Mouse (Mus musculus): Measurements from ENCODE around the gene Mief2. TPM values are rescaled to one million over a fixed set of nuclear protein-coding genes. Genes with fewer than 3 reads are reported as not detected.

The Mief2 gene
- polyA plus RNA-seq, 1 experiment from 2014 or later: 12.9 TPM

DNA sequence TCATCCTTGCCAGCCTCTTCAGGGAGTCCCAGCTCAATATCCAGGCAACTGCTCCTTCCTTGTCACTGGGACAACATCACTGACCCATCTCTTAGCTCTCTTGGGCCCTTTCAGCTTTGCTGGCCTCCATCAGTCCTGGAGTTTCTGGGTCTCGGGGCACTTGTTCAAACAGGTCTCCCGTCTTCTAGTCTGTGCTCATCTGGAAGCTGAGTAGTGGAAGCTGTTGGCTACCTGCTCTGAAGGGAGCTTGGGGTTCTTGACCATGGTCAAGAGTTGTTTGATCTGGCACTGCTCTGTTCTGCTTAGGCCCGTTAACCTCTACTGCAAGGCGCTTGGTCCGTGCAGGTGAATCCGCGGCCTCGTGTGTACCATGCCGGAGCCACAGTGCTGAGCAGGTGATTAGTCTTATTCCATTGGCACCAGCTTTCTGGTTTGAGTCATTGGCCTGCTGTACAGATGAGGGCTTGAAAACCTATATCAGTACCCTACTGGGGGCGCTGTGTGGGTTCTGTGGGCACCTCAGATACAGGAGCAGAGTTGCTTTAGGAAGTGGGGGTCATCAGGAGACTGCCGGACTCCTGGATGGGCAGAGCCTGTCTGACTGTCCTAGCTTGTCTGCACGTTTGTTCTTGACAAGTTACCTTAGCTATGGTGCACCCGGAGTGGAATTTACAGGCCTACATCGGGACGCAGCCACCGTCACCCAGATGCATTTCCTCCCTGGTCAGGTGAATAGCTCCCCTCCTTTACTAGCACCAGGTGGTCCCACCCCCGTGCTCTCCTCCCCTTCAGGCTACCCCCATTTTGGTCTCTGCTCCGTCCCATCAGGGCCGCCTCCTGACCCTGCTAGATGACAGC lies 23.9 kb upstream of the Mief2 start:
- 91% methylated on average over 19 of the region's 19 CpGs for WGBS
- Histone ChIP-seq H3K4me2 (replicated peaks; ENCODE audit: low read depth, low read length) (no peak overlapping the region), H3K4me1 (ENCODE audit: control insufficient read depth, insufficient read depth, low read length) (peaks cover 17% of the 10 kb centered on the region), H3K27me3 (ENCODE audit: control insufficient read depth, insufficient read depth, low read length) (no peaks in the 10 kb centered on the region), H3K36me3 (ENCODE audit: control insufficient read depth, insufficient read depth, low read length) (peaks cover 58% of the 10 kb centered on the region), H3K4me3 (ENCODE audit: low read depth, low read length) (no peak overlapping the region), H3K9me3 (ENCODE audit: control insufficient read depth, low read depth, low read length) (no peaks in the 10 kb centered on the region), H3K9ac (replicated peaks; ENCODE audit: low read depth, low read length) (no peak overlapping the region), H3K27ac (ENCODE audit: low read length) (no peak overlapping the region)
- ATAC-seq (ENCODE audit: insufficient number of reproducible peaks, insufficient read depth, low FRiP score, low read depth): no peak

DNA sequence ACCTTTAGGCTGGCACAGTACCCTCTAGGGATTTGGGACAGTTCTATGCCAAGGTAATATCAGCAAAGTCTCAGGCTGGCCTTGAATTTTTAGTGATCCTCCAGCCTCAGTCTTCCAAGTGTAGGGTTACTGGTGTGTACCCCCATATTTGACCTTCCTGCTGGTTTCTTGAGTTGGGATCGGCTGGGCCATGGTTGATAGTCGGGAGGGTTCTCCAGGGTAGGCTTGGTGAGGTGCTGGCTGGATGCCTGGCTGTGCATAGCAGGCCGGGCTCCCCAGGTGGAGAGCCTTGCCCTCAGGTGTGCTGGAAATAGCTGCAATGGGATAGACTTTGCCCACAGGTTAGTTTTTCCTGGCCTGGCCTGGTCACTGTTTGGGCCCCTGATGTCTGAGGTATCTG lies 22.9 kb upstream of the Mief2 start:
- Histone ChIP-seq H3K27ac (ENCODE audit: low read length) (no peak overlapping the region), H3K4me1 (ENCODE audit: control insufficient read depth, insufficient read depth, low read length) (peaks cover 16% of the 10 kb centered on the region), H3K4me3 (ENCODE audit: low read depth, low read length) (no peak overlapping the region), H3K36me3 (ENCODE audit: control insufficient read depth, insufficient read depth, low read length) (peaks cover 68% of the 10 kb centered on the region), H3K9me3 (ENCODE audit: control insufficient read depth, low read depth, low read length) (no peaks in the 10 kb centered on the region), H3K9ac (replicated peaks; ENCODE audit: low read depth, low read length) (no peak overlapping the region), H3K27me3 (ENCODE audit: control insufficient read depth, insufficient read depth, low read length) (no peaks in the 10 kb centered on the region), H3K4me2 (replicated peaks; ENCODE audit: low read depth, low read length) (no peak overlapping the region)
- ATAC-seq (ENCODE audit: insufficient number of reproducible peaks, insufficient read depth, low FRiP score, low read depth): no peak
- WGBS: 92% methylated on average over 3 of the region's 3 CpGs

DNA sequence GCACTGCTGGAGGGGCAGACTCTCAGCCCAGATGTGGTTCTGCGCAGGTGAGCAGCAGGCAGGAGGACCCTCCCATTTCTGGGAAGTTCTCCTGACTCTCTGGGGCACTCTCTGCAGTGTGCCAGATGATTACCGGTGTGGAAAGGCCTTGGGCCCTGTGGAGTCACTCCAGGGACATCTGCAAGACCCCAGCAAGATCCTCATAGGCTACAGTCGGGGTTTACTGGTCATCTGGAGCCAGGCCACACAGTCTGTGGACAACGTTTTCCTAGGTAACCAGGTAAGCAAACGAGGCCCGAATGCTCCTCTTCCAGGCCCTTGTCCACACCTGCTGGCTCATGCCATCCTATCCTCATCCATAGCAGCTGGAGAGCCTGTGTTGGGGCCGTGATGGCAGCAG lies 22.1 kb upstream of the Mief2 start:
- no peak for ATAC-seq (ENCODE audit: insufficient number of reproducible peaks, insufficient read depth, low FRiP score, low read depth)

DNA sequence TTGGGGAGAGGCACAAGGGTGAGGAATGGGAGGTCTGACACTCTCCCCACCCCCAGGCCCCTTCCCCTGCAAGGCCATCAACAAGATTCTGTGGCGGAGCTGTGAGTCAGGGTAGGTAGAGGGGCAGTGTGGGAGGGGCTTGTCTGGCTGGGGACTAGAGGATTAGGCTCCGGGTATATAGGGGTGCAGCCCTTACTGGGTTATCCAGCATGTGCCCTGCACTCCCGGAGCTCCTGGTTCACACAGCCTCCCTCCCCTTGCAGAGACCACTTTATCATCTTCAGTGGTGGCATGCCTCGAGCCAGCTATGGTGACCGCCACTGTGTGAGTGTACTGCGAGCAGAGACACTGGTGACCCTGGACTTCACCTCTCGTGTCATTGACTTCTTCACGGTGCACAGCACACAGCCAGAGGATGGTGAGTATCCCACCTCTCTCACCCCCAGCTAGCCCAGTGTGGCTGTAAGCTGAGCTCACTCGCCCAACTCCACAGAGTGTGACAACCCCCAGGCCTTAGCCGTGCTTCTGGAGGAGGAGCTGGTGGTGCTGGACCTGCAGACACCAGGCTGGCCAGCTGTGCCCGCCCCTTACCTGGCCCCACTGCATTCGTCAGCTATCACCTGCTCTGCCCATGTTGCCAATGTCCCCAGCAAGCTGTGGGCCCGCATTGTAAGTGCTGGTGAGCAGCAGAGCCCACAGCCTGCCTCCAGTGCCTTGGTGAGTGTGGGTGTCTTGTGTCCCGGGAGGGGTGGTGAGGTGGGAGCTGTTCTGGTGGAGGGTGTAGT lies 21.3 kb upstream of the Mief2 start:
- H3K4me1 ChIP-seq (ENCODE audit: control insufficient read depth, insufficient read depth, low read length): peaks cover 1% of the 10 kb centered on the region
- H3K27ac ChIP-seq (ENCODE audit: low read length): no peak overlapping the region
- no peaks in the 10 kb centered on the region for H3K27me3 ChIP-seq (ENCODE audit: control insufficient read depth, insufficient read depth, low read length)
- ATAC-seq (ENCODE audit: insufficient number of reproducible peaks, insufficient read depth, low FRiP score, low read depth): no peak
- H3K9me3 ChIP-seq (ENCODE audit: control insufficient read depth, low read depth, low read length): no peaks in the 10 kb centered on the region
- 82% methylated on average over 14 of the region's 14 CpGs for WGBS
- peaks cover 83% of the 10 kb centered on the region for H3K36me3 ChIP-seq (ENCODE audit: control insufficient read depth, insufficient read depth, low read length)
- H3K4me2 ChIP-seq (replicated peaks; ENCODE audit: low read depth, low read length): no peak overlapping the region
- H3K9ac ChIP-seq (replicated peaks; ENCODE audit: low read depth, low read length): no peak overlapping the region
- no peak overlapping the region for H3K4me3 ChIP-seq (ENCODE audit: low read depth, low read length)

More for the DNA sequence above, 22.1 kb upstream of the Mief2 start:
- H3K9ac ChIP-seq (replicated peaks; ENCODE audit: low read depth, low read length): no peak overlapping the region
- peaks cover 75% of the 10 kb centered on the region for H3K36me3 ChIP-seq (ENCODE audit: control insufficient read depth, insufficient read depth, low read length)
- H3K27ac ChIP-seq (ENCODE audit: low read length): no peak overlapping the region
- WGBS: 90% methylated on average over 7 of the region's 7 CpGs
- H3K9me3 ChIP-seq (ENCODE audit: control insufficient read depth, low read depth, low read length): no peaks in the 10 kb centered on the region
- H3K4me1 ChIP-seq (ENCODE audit: control insufficient read depth, insufficient read depth, low read length): peaks cover 7% of the 10 kb centered on the region
- no peak overlapping the region for H3K4me2 ChIP-seq (replicated peaks; ENCODE audit: low read depth, low read length)
- H3K4me3 ChIP-seq (ENCODE audit: low read depth, low read length): no peak overlapping the region
- H3K27me3 ChIP-seq (ENCODE audit: control insufficient read depth, insufficient read depth, low read length): no peaks in the 10 kb centered on the region

DNA sequence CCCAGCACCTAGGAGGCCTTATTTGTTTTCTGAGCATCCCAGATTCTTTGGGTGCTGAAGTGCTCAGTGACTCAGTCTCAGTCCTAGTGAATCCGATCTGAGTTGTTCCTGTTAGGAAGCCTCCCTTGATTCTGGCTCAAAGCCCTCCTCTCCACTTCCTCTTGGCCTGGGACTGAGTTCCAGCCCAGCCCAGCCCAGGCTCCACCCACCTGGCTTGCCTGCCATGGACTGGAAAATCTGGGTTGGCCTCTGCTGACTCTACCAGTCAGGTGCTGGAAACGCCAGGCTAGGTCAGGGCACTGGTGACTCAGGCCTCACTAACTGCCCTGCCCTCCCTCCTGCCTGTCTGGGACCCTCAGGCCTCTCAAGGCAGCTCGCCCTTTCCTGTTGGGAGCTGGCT lies 20.5 kb upstream of the Mief2 start:
- Histone ChIP-seq H3K9me3 (ENCODE audit: control insufficient read depth, low read depth, low read length) (no peaks in the 10 kb centered on the region), H3K4me2 (replicated peaks; ENCODE audit: low read depth, low read length) (no peak overlapping the region), H3K9ac (replicated peaks; ENCODE audit: low read depth, low read length) (no peak overlapping the region), H3K27me3 (ENCODE audit: control insufficient read depth, insufficient read depth, low read length) (no peaks in the 10 kb centered on the region), H3K27ac (ENCODE audit: low read length) (no peak overlapping the region), H3K4me1 (ENCODE audit: control insufficient read depth, insufficient read depth, low read length) (no peaks in the 10 kb centered on the region; the same call in 1 of the 2 replicates), H3K4me3 (ENCODE audit: low read depth, low read length) (no peak overlapping the region), H3K36me3 (ENCODE audit: control insufficient read depth, insufficient read depth, low read length) (peaks cover 86% of the 10 kb centered on the region)
- 80% methylated on average over 3 of the region's 3 CpGs for WGBS
- ATAC-seq (ENCODE audit: insufficient number of reproducible peaks, insufficient read depth, low FRiP score, low read depth): no peak

DNA sequence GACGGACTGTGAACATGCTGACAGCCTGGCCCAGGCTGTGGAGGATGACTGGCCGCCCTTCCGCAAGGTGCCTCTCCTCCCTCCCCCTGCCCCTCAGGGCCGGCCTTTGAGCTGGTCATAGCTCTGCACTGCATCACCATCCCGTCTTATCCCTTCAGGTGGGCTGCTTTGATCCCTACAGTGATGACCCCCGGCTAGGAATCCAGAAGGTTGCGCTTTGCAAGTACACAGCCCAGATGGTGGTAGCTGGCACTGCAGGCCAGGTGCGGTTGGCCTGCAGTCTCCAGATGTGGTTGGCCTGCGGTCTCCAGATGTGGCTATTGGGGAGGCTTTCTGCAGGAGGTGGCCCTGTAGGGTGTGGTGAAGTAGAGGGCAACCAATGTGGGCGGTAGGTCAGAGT lies 19.6 kb upstream of the Mief2 start:
- H3K4me3 ChIP-seq (ENCODE audit: low read depth, low read length): no peak overlapping the region
- WGBS: 89% methylated on average over 10 of the region's 10 CpGs
- peaks cover 93% of the 10 kb centered on the region for H3K36me3 ChIP-seq (ENCODE audit: control insufficient read depth, insufficient read depth, low read length)
- no peaks in the 10 kb centered on the region for H3K27me3 ChIP-seq (ENCODE audit: control insufficient read depth, insufficient read depth, low read length)
- H3K9ac ChIP-seq (replicated peaks; ENCODE audit: low read depth, low read length): no peak overlapping the region
- no peaks in the 10 kb centered on the region for H3K9me3 ChIP-seq (ENCODE audit: control insufficient read depth, low read depth, low read length)
- no peak overlapping the region for H3K4me2 ChIP-seq (replicated peaks; ENCODE audit: low read depth, low read length)
- ATAC-seq (ENCODE audit: insufficient number of reproducible peaks, insufficient read depth, low FRiP score, low read depth): no peak
- no peak overlapping the region for H3K27ac ChIP-seq (ENCODE audit: low read length)
- H3K4me1 ChIP-seq (ENCODE audit: control insufficient read depth, insufficient read depth, low read length): no peaks in the 10 kb centered on the region

DNA sequence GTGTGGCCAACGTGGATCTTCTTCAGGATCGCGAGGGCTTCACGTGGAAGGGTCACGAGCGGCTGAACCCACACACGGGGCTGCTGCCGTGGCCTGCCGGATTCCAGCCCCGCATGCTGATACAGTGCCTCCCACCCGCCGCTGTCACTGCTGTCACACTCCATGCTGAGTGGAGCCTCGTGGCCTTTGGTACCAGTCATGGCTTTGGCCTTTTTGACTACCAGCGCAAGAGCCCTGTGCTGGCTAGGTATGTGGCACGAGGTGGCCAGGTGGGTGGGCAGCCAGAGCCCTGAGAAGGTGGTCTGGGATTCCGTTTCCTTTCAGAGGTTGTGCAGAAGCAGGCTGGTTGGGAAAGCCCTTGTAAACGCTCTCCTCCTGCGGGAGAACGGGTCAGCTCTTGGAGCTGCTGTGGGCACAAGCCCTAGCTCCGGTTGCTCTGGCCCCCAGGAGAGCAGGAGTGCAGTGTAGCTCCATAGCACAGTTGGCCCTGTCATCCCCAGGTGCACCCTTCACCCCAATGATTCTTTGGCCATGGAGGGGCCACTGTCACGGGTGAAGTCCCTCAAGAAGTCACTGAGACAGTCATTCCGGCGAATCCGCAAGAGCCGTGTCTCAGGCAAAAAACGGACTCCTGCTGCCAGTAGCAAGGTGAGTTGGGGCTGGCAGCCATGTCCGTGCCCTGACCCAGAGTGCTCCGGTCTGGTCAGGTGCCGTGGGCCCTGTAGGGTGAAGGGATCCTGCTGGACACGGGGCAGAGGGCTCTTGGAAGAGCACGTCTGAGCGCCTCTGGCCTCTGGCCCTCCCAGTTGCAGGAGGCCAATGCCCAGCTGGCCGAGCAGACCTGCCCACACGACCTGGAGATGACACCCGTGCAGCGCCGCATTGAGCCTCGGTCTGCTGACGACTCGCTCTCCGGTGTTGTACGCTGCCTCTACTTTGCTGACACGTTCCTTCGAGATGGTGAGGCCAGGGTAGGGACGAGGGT lies 18.4 kb upstream of the Mief2 start:
- Histone ChIP-seq H3K4me1 (ENCODE audit: control insufficient read depth, insufficient read depth, low read length) (no peaks in the 10 kb centered on the region), H3K9me3 (ENCODE audit: control insufficient read depth, low read depth, low read length) (no peaks in the 10 kb centered on the region), H3K27me3 (ENCODE audit: control insufficient read depth, insufficient read depth, low read length) (no peaks in the 10 kb centered on the region), H3K4me3 (ENCODE audit: low read depth, low read length) (no peak overlapping the region), H3K36me3 (ENCODE audit: control insufficient read depth, insufficient read depth, low read length) (peaks cover 92% of the 10 kb centered on the region), H3K4me2 (replicated peaks; ENCODE audit: low read depth, low read length) (no peak overlapping the region), H3K27ac (ENCODE audit: low read length) (no peak overlapping the region), H3K9ac (replicated peaks; ENCODE audit: low read depth, low read length) (no peak overlapping the region)
- 91% methylated on average over 45 of the region's 45 CpGs for WGBS
- no peak for ATAC-seq (ENCODE audit: insufficient number of reproducible peaks, insufficient read depth, low FRiP score, low read depth)

DNA sequence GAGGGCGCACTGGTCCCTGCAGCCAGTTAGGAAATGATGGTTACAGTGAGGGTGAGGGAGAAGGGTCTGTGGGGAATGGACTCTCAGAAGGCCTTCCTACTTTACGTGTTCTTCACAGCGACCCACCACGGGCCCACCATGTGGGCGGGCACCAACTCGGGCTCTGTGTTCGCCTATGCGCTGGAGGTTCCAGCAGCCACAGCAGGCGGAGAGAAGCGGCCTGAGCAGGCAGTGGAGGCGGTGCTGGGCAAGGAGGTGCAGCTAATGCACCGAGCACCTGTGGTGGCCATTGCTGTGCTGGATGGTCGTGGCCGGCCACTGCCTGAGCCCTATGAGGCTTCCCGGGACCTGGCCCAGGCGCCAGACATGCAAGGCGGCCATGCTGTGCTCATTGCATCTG lies 17.0 kb upstream of the Mief2 start:
- Histone ChIP-seq H3K4me2 (replicated peaks; ENCODE audit: low read depth, low read length) (no peak overlapping the region), H3K9me3 (ENCODE audit: control insufficient read depth, low read depth, low read length) (no peaks in the 10 kb centered on the region), H3K36me3 (ENCODE audit: control insufficient read depth, insufficient read depth, low read length) (peaks cover 93% of the 10 kb centered on the region), H3K4me1 (ENCODE audit: control insufficient read depth, insufficient read depth, low read length) (no peaks in the 10 kb centered on the region), H3K9ac (replicated peaks; ENCODE audit: low read depth, low read length) (no peak overlapping the region), H3K4me3 (ENCODE audit: low read depth, low read length) (no peak overlapping the region), H3K27ac (ENCODE audit: low read length) (no peak overlapping the region), H3K27me3 (ENCODE audit: control insufficient read depth, insufficient read depth, low read length) (no peaks in the 10 kb centered on the region)
- no peak for ATAC-seq (ENCODE audit: insufficient number of reproducible peaks, insufficient read depth, low FRiP score, low read depth)
- 89% methylated on average over 17 of the region's 17 CpGs for WGBS

Data from stomach, embryonic 14.5 days (tissue).